Mouse (Mus musculus): ENCODE data around the gene Gm14440. TPM values are rescaled to one million over a fixed set of nuclear protein-coding genes. Genes with fewer than 3 reads are reported as not detected.

Gm14440 gene
- not detected in 2 replicates for polyA plus RNA-seq (2015; fragmentation: Nextera tagmentation; extraction: Ambion mirVana)

DNA sequence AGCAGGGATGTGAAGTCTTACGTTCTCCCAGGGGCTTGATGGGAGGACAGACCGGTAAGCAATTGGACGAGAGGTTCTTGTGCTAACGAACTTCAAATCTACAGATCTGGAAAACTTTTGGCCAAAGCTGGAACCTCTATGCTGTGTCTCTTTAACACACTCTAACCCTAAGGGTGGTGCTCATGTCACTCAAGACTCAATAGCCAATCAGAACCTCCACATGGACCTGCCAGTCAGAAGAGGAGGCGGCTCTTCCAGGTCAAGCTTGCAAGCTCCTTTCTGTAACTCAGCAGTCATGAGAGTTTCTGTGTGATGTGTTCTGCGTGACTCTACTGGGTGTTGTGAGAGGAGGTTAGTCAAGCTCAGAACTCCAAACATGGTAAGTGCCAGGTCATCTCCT lies at the start of gene Gm14440:
Gene Gm14440 (plus strand): TSS at position 301 of the 400 bp plus-strand sequence.

Other genes starting within 250 kb of the Gm14440 start
- gene Gm14393, start 207.3 kb upstream of the Gm14440 start, polyA plus RNA-seq (2015; fragmentation: Nextera tagmentation; extraction: Ambion mirVana): 0.50 and 0.57 TPM in 2 replicates
- gene Gm14399, start 133.1 kb upstream of the Gm14440 start, polyA plus RNA-seq (2015; fragmentation: Nextera tagmentation; extraction: Ambion mirVana): 0.85 and 1.5 TPM in 2 replicates
- gene Gm14443, start 99.3 kb upstream of the Gm14440 start, polyA plus RNA-seq (2015; fragmentation: Nextera tagmentation; extraction: Ambion mirVana): 0.08 and 0.42 TPM in 2 replicates
- gene Gm14391, start 68.2 kb upstream of the Gm14440 start, polyA plus RNA-seq (2015; fragmentation: Nextera tagmentation; extraction: Ambion mirVana): 0.67 and 3.2 TPM in 2 replicates
- gene Gm4631, start 63.1 kb downstream of the Gm14440 start, polyA plus RNA-seq (2015; fragmentation: Nextera tagmentation; extraction: Ambion mirVana): 6.2 and 6.8 TPM in 2 replicates
- 1.4 and 2.7 TPM in 2 replicates for gene Zfp968, start 97.3 kb downstream of the Gm14440 start, polyA plus RNA-seq (2015; fragmentation: Nextera tagmentation; extraction: Ambion mirVana)
- 2.2 and 4.6 TPM in 2 replicates for gene Gm4724, start 160.7 kb downstream of the Gm14440 start, polyA plus RNA-seq (2015; fragmentation: Nextera tagmentation; extraction: Ambion mirVana)
- 4.1 and 5.3 TPM in 2 replicates for gene Zfp965, start 194.9 kb downstream of the Gm14440 start, polyA plus RNA-seq (2015; fragmentation: Nextera tagmentation; extraction: Ambion mirVana)

Measured in spleen, postnatal 0 days (tissue).